In the genomic region with DNA sequence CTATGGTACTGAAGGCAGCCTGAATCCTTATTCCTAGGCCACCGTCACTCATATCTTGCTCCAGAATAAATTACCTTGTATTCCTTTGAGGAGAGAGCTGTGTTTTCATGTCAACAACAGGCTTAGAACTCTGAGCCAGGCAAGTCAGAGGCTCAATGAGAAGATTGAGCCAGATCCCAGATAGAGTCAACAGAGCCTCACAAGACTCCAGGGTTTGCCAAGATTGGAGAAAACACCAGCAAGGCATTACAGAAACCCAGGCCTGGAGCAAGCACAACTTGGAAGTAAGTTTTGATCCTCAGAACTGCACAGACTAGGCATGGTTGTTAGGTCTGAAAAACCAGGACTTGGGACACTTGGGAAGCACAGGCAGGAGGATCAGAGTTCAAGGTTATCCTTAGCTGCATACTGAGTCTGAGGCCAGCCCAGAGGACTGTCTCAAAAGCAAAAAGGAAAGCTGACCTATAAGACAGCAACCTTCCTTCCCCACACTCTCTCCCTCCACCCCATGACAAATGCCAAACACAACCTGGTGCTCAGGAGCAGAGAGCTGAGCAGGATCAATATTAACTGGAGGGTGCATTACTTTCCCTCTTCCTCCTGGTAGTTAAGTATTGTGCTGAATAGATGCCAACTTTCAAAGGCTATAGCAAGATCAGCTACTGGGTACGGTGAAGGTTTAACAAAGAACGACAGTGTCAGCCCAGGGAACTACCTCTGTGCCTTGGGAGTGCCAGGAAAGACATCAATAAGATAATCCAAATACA, we compare ENCODE assay signal across 19 mouse cellular contexts. TPM values are rescaled to one million over a fixed set of nuclear protein-coding genes. Genes with fewer than 3 reads are reported as not detected.
DNase-seq lines count a peak whose midpoint lies in the region; ATAC-seq and TF ChIP-seq lines count a peak whose summit lies in the region.
"Had no signal": no experiment of that assay in that cellular context is flagged by ENCODE, and none has a peak within 500 bp of the region (broad histone marks: within the 10 kb centered on the region; RNA-seq: fewer than 3 reads in every experiment).

No protein-coding gene starts in this region.

- no peak overlapping the region for H3K27ac ChIP-seq in embryonic facial prominence, embryonic 14.5 days (replicated peaks; ENCODE audit: low read depth, low read length)
- H3K27ac ChIP-seq in embryonic facial prominence, embryonic 10.5 days (replicated peaks), result no peak overlapping the region
- H3K27ac ChIP-seq in heart, embryonic 15.5 days, result 0 out of 2 replicates have a peak overlapping the region, but pooled peaks have one; percentile 9
- no peak overlapping the region for H3K27ac ChIP-seq in lung, embryonic 14.5 days (ENCODE audit: low read depth)
- H3K27ac ChIP-seq: hindbrain, embryonic 10.5 days; liver, embryonic 15.5 days; neural tube, embryonic 13.5 days had no signal

- no peaks in the 10 kb centered on the region for H3K9me3 ChIP-seq in embryonic facial prominence, embryonic 14.5 days (ENCODE audit: control insufficient read depth, low read length)
- no peaks in the 10 kb centered on the region for H3K9me3 ChIP-seq in embryonic facial prominence, embryonic 10.5 days
- H3K9me3 ChIP-seq in heart, embryonic 15.5 days (replicated peaks), result no peaks in the 10 kb centered on the region
- H3K9me3 ChIP-seq in lung, embryonic 14.5 days (ENCODE audit: low read depth, low read length), result no peaks in the 10 kb centered on the region
- H3K9me3 ChIP-seq: hindbrain, embryonic 10.5 days; liver, embryonic 15.5 days; neural tube, embryonic 13.5 days had no signal

- H3K9ac ChIP-seq in embryonic facial prominence, embryonic 14.5 days (ENCODE audit: low read depth, low read length), result no peak overlapping the region
- H3K9ac ChIP-seq in heart, embryonic 15.5 days, result no peak overlapping the region
- H3K9ac ChIP-seq in lung, embryonic 14.5 days, result no peak overlapping the region
- H3K9ac ChIP-seq: liver, embryonic 15.5 days; neural tube, embryonic 13.5 days had no signal

- intact Hi-C loops in heart, postnatal 14 days (cut with DNase I), result no loop called here

- TF ChIP-seq CTCF in lung, embryonic 14.5 days (IDR thresholded peaks at IDR 0.05; ENCODE audit: low read depth), result no peak
- TF ChIP-seq CTCF in lung, adult 2 months (IDR thresholded peaks at IDR 0.05; ENCODE audit: insufficient read depth, low read length), result no peak

- no peaks in the 10 kb centered on the region for H3K27me3 ChIP-seq in embryonic facial prominence, embryonic 14.5 days (replicated peaks; ENCODE audit: control insufficient read depth, insufficient read depth, low read length)
- no peaks in the 10 kb centered on the region for H3K27me3 ChIP-seq in embryonic facial prominence, embryonic 10.5 days (replicated peaks; ENCODE audit: low read depth, poor library complexity, severe bottlenecking)
- no peaks in the 10 kb centered on the region for H3K27me3 ChIP-seq in heart, embryonic 15.5 days
- no peaks in the 10 kb centered on the region for H3K27me3 ChIP-seq in lung, embryonic 14.5 days (ENCODE audit: insufficient read depth, low read length)
- H3K27me3 ChIP-seq: liver, embryonic 15.5 days; neural tube, embryonic 13.5 days had no signal

- no peak for ATAC-seq in embryonic facial prominence, embryonic 14.5 days (ENCODE audit: low read depth)
- no peak for ATAC-seq in heart, embryonic 15.5 days (replicated peaks; ENCODE audit: insufficient number of reproducible peaks, insufficient read depth, low FRiP score, low read depth)
- no peak for ATAC-seq in lung, embryonic 14.5 days (ENCODE audit: insufficient read depth)

- no peak for TF ChIP-seq POLR2A in lung, adult 2 months (IDR thresholded peaks at IDR 0.05; ENCODE audit: borderline replicate concordance, extremely low read depth, low read depth, low read length)

- DNase-seq in embryonic facial prominence, embryonic 14.5 days (ENCODE audit: low spot score), result peak; percentile 57
- DNase-seq in embryonic facial prominence, embryonic 10.5 days (ENCODE audit: low spot score), result no peak
- no peak for DNase-seq in heart, postnatal 14 days
- peak; percentile 34 for DNase-seq in lung, embryonic 14.5 days
- no peak for DNase-seq in lung, adult 2 months
- peak; percentile 46 for DNase-seq in lung, postnatal 36 days
- no peak for DNase-seq in thymus, postnatal 36 days
- DNase-seq: adrenal gland, postnatal 25 days; cerebellum, postnatal 14 days; gastrocnemius, postnatal 36 days; kidney, postnatal 4 days; right cerebral cortex, postnatal 4 days; thymus, postnatal 14 days had no signal

- no peak overlapping the region for H3K4me2 ChIP-seq in embryonic facial prominence, embryonic 14.5 days (ENCODE audit: low read depth, low read length)
- H3K4me2 ChIP-seq in heart, embryonic 15.5 days, result no peak overlapping the region
- H3K4me2 ChIP-seq in lung, embryonic 14.5 days, result no peak overlapping the region
- H3K4me2 ChIP-seq: liver, embryonic 15.5 days; neural tube, embryonic 13.5 days had no signal

- WGBS in embryonic facial prominence, embryonic 14.5 days, result 67% methylated on average over 3 of the region's 3 CpGs
- WGBS in embryonic facial prominence, embryonic 10.5 days, result 79% methylated on average over 3 of the region's 3 CpGs
- 56% methylated on average over 3 of the region's 3 CpGs for WGBS in heart, embryonic 15.5 days
- WGBS in lung, embryonic 14.5 days, result 55% methylated on average over 3 of the region's 3 CpGs
- WGBS in lung, adult 2 months, result 38% methylated on average over 3 of the region's 3 CpGs

- H3K4me3 ChIP-seq in embryonic facial prominence, embryonic 14.5 days (ENCODE audit: low read depth, low read length), result no peak overlapping the region
- H3K4me3 ChIP-seq in embryonic facial prominence, embryonic 10.5 days, result no peak overlapping the region
- no peak overlapping the region for H3K4me3 ChIP-seq in heart, embryonic 15.5 days
- H3K4me3 ChIP-seq in lung, embryonic 14.5 days (ENCODE audit: low read depth, low read length), result no peak overlapping the region
- no peak overlapping the region for H3K4me3 ChIP-seq in lung, adult 2 months (replicated peaks; ENCODE audit: extremely low read depth, low read depth, low read length)
- H3K4me3 ChIP-seq: erythroblast, embryonic 14.5 days; hindbrain, embryonic 10.5 days; liver, embryonic 15.5 days; neural tube, embryonic 13.5 days had no signal

- no peaks in the 10 kb centered on the region for H3K4me1 ChIP-seq in embryonic facial prominence, embryonic 14.5 days (ENCODE audit: control insufficient read depth, insufficient read depth, low read length)
- H3K4me1 ChIP-seq in embryonic facial prominence, embryonic 10.5 days, result peaks cover 18% of the 10 kb centered on the region
- H3K4me1 ChIP-seq in heart, embryonic 15.5 days (replicated peaks), result peaks cover 37% of the 10 kb centered on the region
- H3K4me1 ChIP-seq in lung, embryonic 14.5 days (ENCODE audit: insufficient read depth), result 0 out of 2 replicates have a peak, but pooled peaks cover 8% of the 10 kb centered on the region
- H3K4me1 ChIP-seq in lung, adult 2 months (ENCODE audit: control insufficient read depth, insufficient read depth, low read length), result peaks cover 8% of the 10 kb centered on the region
- H3K4me1 ChIP-seq: neural tube, embryonic 13.5 days had no signal

- H3K36me3 ChIP-seq in embryonic facial prominence, embryonic 14.5 days (ENCODE audit: control insufficient read depth, insufficient read depth, low read length), result no peaks in the 10 kb centered on the region
- H3K36me3 ChIP-seq in embryonic facial prominence, embryonic 10.5 days (replicated peaks), result no peaks in the 10 kb centered on the region
- no peaks in the 10 kb centered on the region for H3K36me3 ChIP-seq in heart, embryonic 15.5 days
- H3K36me3 ChIP-seq in lung, embryonic 14.5 days (ENCODE audit: insufficient read depth), result no peaks in the 10 kb centered on the region
- H3K36me3 ChIP-seq: hindbrain, embryonic 10.5 days; liver, embryonic 15.5 days; neural tube, embryonic 13.5 days had no signal

RNA-seq across cellular contexts. Expression of gene Cgnl1, which starts 34.0 kb away (rescaled TPM):
- 11.7 and 12.6 TPM in 2 replicates for polyA plus RNA-seq in embryonic facial prominence, embryonic 14.5 days (2014; fragmentation: Nextera tagmentation; extraction: Ambion mirVana)
- 10.8 and 11.1 TPM in 2 replicates for polyA plus RNA-seq in embryonic facial prominence, embryonic 10.5 days (2016; fragmentation: Nextera tagmentation; extraction: Ambion mirVana)
- 31.3 and 32.7 TPM in 2 replicates for polyA plus RNA-seq in heart, embryonic 15.5 days (2015; fragmentation: Nextera tagmentation; extraction: Ambion mirVana)
- total RNA-seq in heart, postnatal 14 days (2021), result 10 to 100 TPM; 29.6 to 35.1 TPM
- 16.2 and 19.3 TPM in 2 replicates for polyA plus RNA-seq in lung, embryonic 14.5 days (2014; fragmentation: Nextera tagmentation; extraction: Ambion mirVana)
- 19.3 and 32.9 TPM in 2 replicates for polyA plus RNA-seq in lung, adult 2 months (2012; rRNA removed)
- total RNA-seq: megakaryocyte-erythroid progenitor cell, adult 5-6 weeks had no signal
- polyA plus RNA-seq: erythroblast, embryonic 14.5 days had no signal

Comparison
In these comparisons a context has a peak if more than half of its experiments do, and no peak if none do; other contexts are left out.
1. DNase-seq: peak in embryonic facial prominence, embryonic 14.5 days (single experiment), lung, embryonic 14.5 days (single experiment) and lung, postnatal 36 days (single experiment); none in embryonic facial prominence, embryonic 10.5 days (single experiment), heart, postnatal 14 days (0 of 2), lung, adult 2 months (single experiment) and thymus, postnatal 36 days (0 of 2).